Mouse (Mus musculus) lung, embryonic 14.5 days (tissue): ENCODE results near the gene Mboat1. TPM values are rescaled to one million over a fixed set of nuclear protein-coding genes. Genes with fewer than 3 reads are reported as not detected.

Source experiments
- ATAC-seq: fragments of 200-750 bp; cut with Nextera tagmentation; 2 replicates; pipeline ENCODE4 v1.8.0; 2017; ENCODE audit warnings: mild to moderate bottlenecking, moderate TSS enrichment, moderate library complexity; ENCODE audit not compliant: insufficient read depth
- DNase-seq: peaks from one replicate; pipeline ENCODE4 v3.0.0-alpha.2; 2015
- H3K27ac ChIP-seq: fragments of 300-500 bp; sonication (generic); 2 replicates; pipeline ENCODE4 v1.5.1; 2014; ENCODE audit warnings: low read depth, mild to moderate bottlenecking, moderate library complexity
- H3K27me3 ChIP-seq: fragments of 300-500 bp; sonication (generic); 2 replicates; pipeline ENCODE4 v1.6.1; 2014; ENCODE audit warnings: low read length, control low read depth; ENCODE audit not compliant: insufficient read depth
- H3K36me3 ChIP-seq: fragments of 300-500 bp; sonication (generic); 2 replicates; pipeline ENCODE4 v1.6.1; 2014; ENCODE audit warnings: control low read depth; ENCODE audit not compliant: insufficient read depth
- H3K4me1 ChIP-seq: fragments of 300-500 bp; sonication (generic); 2 replicates; pipeline ENCODE4 v1.6.1; 2014; ENCODE audit warnings: antibody characterized with exemption, control low read depth; ENCODE audit not compliant: insufficient read depth
- H3K4me2 ChIP-seq: fragments of 300-500 bp; sonication (generic); 2 replicates; pipeline ENCODE4 v1.6.1; 2014; ENCODE audit warnings: mild to moderate bottlenecking
- H3K4me3 ChIP-seq: fragments of 300-500 bp; sonication (generic); 2 replicates; pipeline ENCODE4 v1.5.1; 2014; ENCODE audit warnings: low read depth, low read length
- H3K9ac ChIP-seq: fragments of 300-500 bp; sonication (generic); 2 replicates; pipeline ENCODE4 v1.6.1; 2014
- H3K9me3 ChIP-seq: fragments of 300-500 bp; sonication (generic); 2 replicates; pipeline ENCODE4 v1.6.1; 2016; ENCODE audit warnings: low read depth, low read length, control low read depth
- CTCF ChIP-seq: IDR thresholded peaks from 2 replicates; pipeline ENCODE4 v1.5.1; 2016; ENCODE audit warnings: antibody characterized with exemption, low read depth
- WGBS: fragments of 180-500 bp; shearing (Covaris S2); extraction: QIAGEN DNeasy Blood & Tissue Kit; methylation state at CpG from one replicate; pipeline ENCODE4 v1.1.7; 2014; 5-methylcytosine and 5-hydroxymethylcytosine counted together
- polyA plus RNA-seq: library from polyadenylated mRNA; unstranded; fragments of >200 nt; fragmentation: Nextera tagmentation; extraction: Ambion mirVana; gene quantifications from 2 replicates; pipeline ENCODE4 v1.2.1, GENCODE M21; 2014

Mboat1 gene
- polyA plus RNA-seq, 1 experiment from 2014 or later = 25.9 TPM

DNA sequence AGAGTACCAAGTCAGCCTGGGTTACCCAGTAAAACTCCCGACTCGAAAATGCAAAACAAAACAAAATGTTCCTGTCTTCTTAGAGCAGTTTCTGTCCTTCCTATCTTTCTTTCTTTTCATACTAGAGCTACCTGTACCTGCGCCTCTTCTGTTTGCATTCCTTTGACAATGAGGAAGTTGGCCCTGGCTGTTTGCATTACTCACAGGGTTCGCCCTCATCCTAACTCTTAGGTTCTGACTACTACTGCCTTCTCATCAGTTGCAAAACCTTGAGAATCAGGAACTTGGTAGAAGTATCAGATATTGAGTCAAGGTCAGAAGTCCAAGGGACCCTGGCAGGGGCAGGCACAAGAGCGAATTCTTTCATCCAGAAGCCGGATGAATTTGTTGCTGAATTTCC, 1.7 kb downstream of the Mboat1 start:
- Histone ChIP-seq H3K27me3 (no peaks in the 10 kb centered on the region), H3K4me2 (peak overlapping the region; percentile 90), H3K9me3 (no peaks in the 10 kb centered on the region), H3K36me3 (no peaks in the 10 kb centered on the region), H3K4me3 (peak overlapping the region; percentile 69), H3K9ac (no peak overlapping the region), H3K4me1 (no peaks in the 10 kb centered on the region), H3K27ac (no peak overlapping the region)
- ATAC-seq (no peak), DNase-seq (peak; percentile 28)
- no peak for TF ChIP-seq CTCF
- 62% methylated on average over 6 of the region's 6 CpGs for WGBS

DNA sequence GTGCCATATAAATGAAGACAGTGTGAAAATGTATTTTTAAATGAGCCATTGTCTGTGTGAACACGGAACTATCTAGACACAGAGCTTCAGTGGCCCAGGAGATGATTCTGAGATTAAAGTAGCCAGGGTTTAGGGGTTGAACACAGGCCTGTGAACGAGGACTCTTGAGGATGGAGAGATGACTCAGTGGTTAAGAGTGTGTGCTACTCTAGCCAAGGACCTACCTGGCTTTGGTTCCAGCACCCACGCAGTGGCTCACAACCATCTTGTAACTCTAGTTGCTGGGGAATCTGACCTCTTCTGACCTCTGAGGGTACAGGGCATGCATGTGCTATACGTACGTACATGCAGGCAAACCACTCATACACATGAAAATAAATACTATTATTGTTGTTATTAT, 3.9 kb downstream of the Mboat1 start:
- no peaks in the 10 kb centered on the region for H3K27me3 ChIP-seq
- TF ChIP-seq CTCF = no peak
- H3K4me1 ChIP-seq = no peaks in the 10 kb centered on the region
- H3K9me3 ChIP-seq = no peaks in the 10 kb centered on the region
- H3K9ac ChIP-seq = no peak overlapping the region
- DNase-seq (no peak), ATAC-seq (no peak)
- H3K4me2 ChIP-seq = no peak overlapping the region
- H3K4me3 ChIP-seq = no peak overlapping the region
- no peaks in the 10 kb centered on the region for H3K36me3 ChIP-seq
- no peak overlapping the region for H3K27ac ChIP-seq
- 83% methylated on average over 5 of the region's 5 CpGs for WGBS

DNA sequence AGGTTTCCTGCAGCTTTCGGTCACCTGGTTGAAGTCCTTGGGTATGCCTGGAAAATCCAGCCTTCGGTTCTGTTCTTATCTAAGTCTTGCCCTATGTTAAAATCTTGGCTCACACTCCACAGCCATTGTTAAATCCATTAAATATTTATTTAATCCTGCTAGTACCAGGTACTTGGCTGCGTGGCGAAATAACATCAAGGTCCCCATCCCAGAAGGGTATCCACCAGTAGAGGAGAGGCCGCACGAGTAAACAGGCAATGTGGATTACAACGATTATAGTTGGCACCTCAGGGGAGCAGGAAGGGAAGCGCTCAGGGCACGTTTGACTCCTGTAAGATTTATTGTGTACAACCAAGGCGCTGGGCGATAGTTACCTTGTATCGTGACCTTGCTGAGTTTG, 4.4 kb downstream of the Mboat1 start:
- Histone ChIP-seq H3K9ac (no peak overlapping the region), H3K36me3 (no peaks in the 10 kb centered on the region), H3K27me3 (no peaks in the 10 kb centered on the region), H3K9me3 (no peaks in the 10 kb centered on the region), H3K27ac (no peak overlapping the region), H3K4me3 (no peak overlapping the region), H3K4me2 (no peak overlapping the region), H3K4me1 (no peaks in the 10 kb centered on the region)
- 79% methylated on average over 12 of the region's 12 CpGs for WGBS
- TF ChIP-seq CTCF = no peak
- ATAC-seq (no peak), DNase-seq (no peak)

DNA sequence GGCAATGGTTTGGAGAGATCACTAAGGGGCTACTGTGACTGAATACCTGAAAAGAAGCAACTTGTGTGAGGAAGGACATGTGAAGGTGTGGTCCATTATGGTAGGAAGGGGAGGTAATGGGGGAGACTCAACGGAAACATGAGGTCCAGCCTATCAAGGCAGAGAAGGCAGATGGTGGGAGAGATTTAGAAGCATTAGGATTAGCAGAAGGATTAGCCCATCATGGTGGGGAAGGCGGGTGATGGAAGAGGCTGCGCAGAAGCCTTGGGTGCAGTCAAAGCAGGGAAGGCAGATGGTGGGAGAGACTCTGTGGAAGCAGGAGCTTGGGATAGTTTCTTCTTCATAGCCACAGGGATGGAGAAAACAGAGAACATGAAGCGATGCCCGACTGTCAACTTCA, 5.7 kb downstream of the Mboat1 start:
- Histone ChIP-seq H3K4me3 (no peak overlapping the region), H3K36me3 (no peaks in the 10 kb centered on the region), H3K9me3 (no peaks in the 10 kb centered on the region), H3K4me2 (no peak overlapping the region), H3K27ac (no peak overlapping the region), H3K9ac (no peak overlapping the region), H3K27me3 (no peaks in the 10 kb centered on the region), H3K4me1 (no peaks in the 10 kb centered on the region)
- WGBS = 97% methylated on average over 5 of the region's 5 CpGs
- DNase-seq = no peak
- TF ChIP-seq CTCF = no peak
- ATAC-seq = no peak

DNA sequence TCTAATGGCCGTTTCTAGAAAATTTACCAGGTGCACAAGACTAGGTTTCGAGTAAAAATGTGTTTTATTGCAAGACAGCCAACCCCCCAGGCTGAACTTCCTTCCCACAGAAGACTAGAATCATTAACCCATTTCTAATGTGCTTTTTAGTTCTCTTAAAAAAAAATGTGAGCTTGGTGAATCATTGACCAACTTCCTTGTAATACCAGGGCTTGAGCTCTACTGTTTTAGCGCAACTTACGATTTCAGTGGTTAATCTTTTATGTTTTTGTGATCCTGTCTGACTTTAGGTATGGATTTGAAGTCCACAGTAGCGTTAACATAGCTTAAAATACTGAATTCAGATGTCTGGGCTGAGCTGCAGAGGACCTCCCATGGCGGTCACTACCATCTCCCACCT, 10.2 kb downstream of the Mboat1 start:
- Histone ChIP-seq H3K36me3 (no peaks in the 10 kb centered on the region), H3K9ac (no peak overlapping the region), H3K4me3 (no peak overlapping the region), H3K27me3 (no peaks in the 10 kb centered on the region), H3K4me2 (no peak overlapping the region), H3K27ac (no peak overlapping the region), H3K9me3 (no peaks in the 10 kb centered on the region), H3K4me1 (no peaks in the 10 kb centered on the region)
- TF ChIP-seq CTCF = no peak
- no peak for ATAC-seq
- WGBS = 79% methylated on average over 6 of the region's 6 CpGs
- DNase-seq = peak; percentile 18

DNA sequence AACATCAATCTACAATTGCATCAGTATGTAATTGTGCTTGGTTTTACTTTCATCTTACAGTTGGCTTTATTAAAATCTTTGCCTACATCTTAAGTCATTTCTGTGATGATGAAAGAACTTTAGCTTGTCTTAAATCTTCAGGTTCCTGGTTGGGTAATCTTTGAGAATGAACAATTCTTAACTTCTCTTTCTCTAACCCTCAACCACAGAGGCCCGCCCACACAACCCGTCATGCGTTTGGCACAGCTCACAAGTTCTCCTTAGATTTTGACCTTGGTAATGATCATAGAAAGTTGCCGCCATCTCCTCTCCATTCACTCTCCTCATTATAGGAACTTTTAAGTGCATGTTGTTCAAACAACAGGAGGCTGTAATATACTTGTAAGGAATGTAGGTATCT, 18.0 kb downstream of the Mboat1 start:
- H3K27me3 ChIP-seq = no peaks in the 10 kb centered on the region
- H3K9me3 ChIP-seq = no peaks in the 10 kb centered on the region
- WGBS = 63% methylated on average over 4 of the region's 4 CpGs
- H3K4me1 ChIP-seq = no peaks in the 10 kb centered on the region
- no peak overlapping the region for H3K9ac ChIP-seq
- H3K36me3 ChIP-seq = no peaks in the 10 kb centered on the region
- no peak for TF ChIP-seq CTCF
- DNase-seq (peak; percentile 9), ATAC-seq (no peak)
- no peak overlapping the region for H3K4me2 ChIP-seq
- no peak overlapping the region for H3K27ac ChIP-seq
- H3K4me3 ChIP-seq = no peak overlapping the region

DNA sequence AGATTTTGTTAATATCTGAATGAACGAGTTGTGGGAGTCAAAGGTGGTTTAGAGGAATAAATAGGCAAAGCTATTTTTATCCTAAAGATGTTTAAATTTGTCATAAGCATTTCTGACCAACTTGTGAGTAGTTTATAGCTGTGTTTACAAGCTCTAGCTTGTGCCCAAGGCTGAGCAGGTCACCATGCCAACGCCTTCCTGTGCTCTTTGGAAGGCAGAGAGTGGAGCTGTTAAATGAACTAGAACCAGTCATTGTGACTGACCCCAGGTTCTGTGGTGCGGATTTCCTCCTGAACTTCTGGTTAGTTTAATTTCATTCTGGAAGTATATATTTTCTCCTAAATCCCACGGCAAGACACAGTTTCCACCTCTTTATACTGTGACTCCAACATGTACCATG, 23.3 kb downstream of the Mboat1 start:
- no peak for ATAC-seq
- H3K27ac ChIP-seq = no peak overlapping the region
- no peak overlapping the region for H3K4me2 ChIP-seq
- H3K4me3 ChIP-seq = no peak overlapping the region
- H3K4me1 ChIP-seq = no peaks in the 10 kb centered on the region
- H3K36me3 ChIP-seq = no peaks in the 10 kb centered on the region
- no peaks in the 10 kb centered on the region for H3K27me3 ChIP-seq
- TF ChIP-seq CTCF = no peak
- no peaks in the 10 kb centered on the region for H3K9me3 ChIP-seq
- no peak overlapping the region for H3K9ac ChIP-seq
- 76% methylated on average over 4 of the region's 4 CpGs for WGBS
- DNase-seq = no peak

DNA sequence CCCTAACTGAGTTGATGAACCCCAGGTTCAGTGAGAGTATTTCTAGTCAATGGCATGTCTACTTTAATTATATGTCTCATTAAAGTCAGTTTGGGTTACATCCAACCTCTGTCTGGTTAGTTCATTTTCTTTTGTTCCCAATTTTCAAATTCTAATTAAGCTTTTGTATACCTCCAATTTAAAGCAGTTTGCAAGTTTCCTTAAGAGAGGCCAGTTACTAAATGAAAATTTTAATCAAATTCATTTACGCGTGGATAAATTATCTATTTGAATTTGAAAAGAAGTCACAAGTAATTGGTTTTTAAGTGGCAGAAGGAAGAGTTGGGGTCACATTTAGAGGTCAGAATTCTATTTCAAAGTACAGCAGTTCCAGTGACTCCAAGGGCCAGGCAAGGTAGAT, 27.2 kb downstream of the Mboat1 start:
- WGBS = 94% methylated on average over 2 of the region's 2 CpGs
- DNase-seq (no peak), ATAC-seq (no peak)
- TF ChIP-seq CTCF = no peak
- H3K36me3 ChIP-seq = no peaks in the 10 kb centered on the region
- no peaks in the 10 kb centered on the region for H3K9me3 ChIP-seq
- no peak overlapping the region for H3K27ac ChIP-seq
- H3K9ac ChIP-seq = no peak overlapping the region
- H3K4me2 ChIP-seq = no peak overlapping the region
- no peaks in the 10 kb centered on the region for H3K4me1 ChIP-seq
- no peaks in the 10 kb centered on the region for H3K27me3 ChIP-seq
- no peak overlapping the region for H3K4me3 ChIP-seq
